Mouse (Mus musculus) midbrain, postnatal 0 days (tissue): ENCODE data around the gene Cyb5r1. TPM values are rescaled to one million over a fixed set of nuclear protein-coding genes. Genes with fewer than 3 reads are reported as not detected.

Source experiments
- ATAC-seq: fragments of 200-750 bp; cut with Nextera tagmentation; 2 replicates; pipeline ENCODE4 v1.8.0; 2017; ENCODE audit warnings: moderate number of reproducible peaks, mild to moderate bottlenecking, moderate TSS enrichment, moderate library complexity; ENCODE audit not compliant: low FRiP score
- DNase-seq: peaks from one replicate; pipeline ENCODE4 v3.0.0-alpha.2; 2015; ENCODE audit warnings: low spot score
- H3K27ac ChIP-seq: fragments of 300-500 bp; sonication (generic); 2 replicates; pipeline ENCODE4 v1.5.1; 2014; ENCODE audit warnings: low read depth, mild to moderate bottlenecking, low read length, mixed read lengths
- H3K27me3 ChIP-seq: fragments of 300-500 bp; sonication (generic); 2 replicates; pipeline ENCODE4 v1.6.1; 2014; ENCODE audit warnings: low read length, control low read depth, mixed read lengths; ENCODE audit not compliant: insufficient read depth
- H3K36me3 ChIP-seq: fragments of 300-500 bp; sonication (generic); 2 replicates; pipeline ENCODE4 v1.6.1; 2014; ENCODE audit warnings: low read length, control low read depth, mixed read lengths; ENCODE audit not compliant: insufficient read depth
- H3K4me1 ChIP-seq: fragments of 300-500 bp; sonication (generic); 2 replicates; pipeline ENCODE4 v1.6.1; 2014; ENCODE audit warnings: mild to moderate bottlenecking, control low read depth, antibody characterized with exemption, low read length, mixed read lengths; ENCODE audit not compliant: insufficient read depth
- H3K4me2 ChIP-seq: fragments of 300-500 bp; sonication (generic); 2 replicates; pipeline ENCODE4 v1.6.1; 2014; ENCODE audit warnings: low read depth, mild to moderate bottlenecking, low read length, mixed read lengths; ENCODE audit not compliant: poor library complexity, severe bottlenecking
- H3K4me3 ChIP-seq: fragments of 300-500 bp; sonication (generic); 2 replicates; pipeline ENCODE4 v1.5.1; 2014; ENCODE audit warnings: low read depth, mild to moderate bottlenecking, low read length, moderate library complexity
- H3K9ac ChIP-seq: fragments of 300-500 bp; sonication (generic); replicated peaks from 2 replicates; pipeline ENCODE4 v1.6.1; 2014; ENCODE audit warnings: mild to moderate bottlenecking, low read length, moderate library complexity, mixed read lengths; ENCODE audit not compliant: poor library complexity, severe bottlenecking
- H3K9me3 ChIP-seq: fragments of 300-500 bp; sonication (generic); 2 replicates; pipeline ENCODE4 v1.6.1; 2016; ENCODE audit warnings: low read length, control low read depth
- CTCF ChIP-seq: IDR thresholded peaks from 2 replicates; pipeline ENCODE4 v1.5.1; 2016; ENCODE audit warnings: antibody characterized with exemption, mild to moderate bottlenecking
- WGBS: fragments of 180-500 bp; shearing (Covaris S2); extraction: QIAGEN DNeasy Blood & Tissue Kit; methylation state at CpG from one replicate; pipeline ENCODE4 v1.1.7; 2014; 5-methylcytosine and 5-hydroxymethylcytosine counted together
- polyA plus RNA-seq: library from polyadenylated mRNA; unstranded; fragments of >200 nt; fragmentation: Nextera tagmentation; extraction: Ambion mirVana; gene quantifications from 2 replicates; pipeline ENCODE4 v1.2.1, GENCODE M21; 2015
- total RNA-seq: library from RNA; depleted of rRNA; stranded (reverse); fragments of >200 nt; gene quantifications from 2 replicates; pipeline ENCODE4 v1.2.3, GENCODE M21; 2014

Gene Cyb5r1
- total and polyA plus RNA-seq, 2 experiments from 2014 or later: 5.3 to 8.3 TPM

DNA sequence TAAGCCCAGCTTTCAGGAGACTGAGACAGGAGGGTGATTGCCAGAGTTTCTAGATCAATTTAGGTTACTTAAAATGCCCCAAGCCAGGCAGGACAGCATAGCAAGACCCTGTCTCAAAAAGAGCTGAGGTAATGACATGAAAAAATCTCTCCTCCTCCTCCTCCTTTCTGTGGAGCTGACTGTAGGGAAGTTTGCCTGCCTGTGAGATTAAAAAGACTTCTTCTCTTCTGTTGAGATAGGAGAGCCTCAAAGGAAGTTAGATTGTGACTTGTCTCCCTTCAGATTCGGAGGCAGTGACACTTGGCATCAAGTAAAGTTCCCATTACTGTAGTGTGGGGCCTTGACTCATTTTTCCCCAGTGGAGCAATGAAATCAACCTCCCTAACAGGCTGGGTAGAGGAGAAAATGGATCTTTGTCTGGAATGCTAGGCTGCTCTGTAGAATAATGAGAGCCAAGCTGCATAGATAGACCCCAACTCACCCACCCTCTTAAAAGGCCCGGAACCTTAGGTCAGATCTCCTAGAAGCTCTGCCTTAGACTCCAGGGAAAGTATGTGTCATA is 13.1 kb downstream of the Cyb5r1 start:
- Histone ChIP-seq H3K27ac (no peak overlapping the region), H3K9ac (no peak overlapping the region), H3K27me3 (no peaks in the 10 kb centered on the region), H3K9me3 (no peaks in the 10 kb centered on the region), H3K4me2 (no peak overlapping the region), H3K4me3 (no peak overlapping the region), H3K4me1 (0 out of 2 replicates have a peak, but pooled peaks cover 7% of the 10 kb centered on the region), H3K36me3 (peaks cover 7% of the 10 kb centered on the region; the same call in 1 of the 2 replicates)
- ATAC-seq: no peak
- 86% methylated on average over 2 of the region's 2 CpGs for WGBS
- no peak for TF ChIP-seq CTCF
- DNase-seq: no peak

DNA sequence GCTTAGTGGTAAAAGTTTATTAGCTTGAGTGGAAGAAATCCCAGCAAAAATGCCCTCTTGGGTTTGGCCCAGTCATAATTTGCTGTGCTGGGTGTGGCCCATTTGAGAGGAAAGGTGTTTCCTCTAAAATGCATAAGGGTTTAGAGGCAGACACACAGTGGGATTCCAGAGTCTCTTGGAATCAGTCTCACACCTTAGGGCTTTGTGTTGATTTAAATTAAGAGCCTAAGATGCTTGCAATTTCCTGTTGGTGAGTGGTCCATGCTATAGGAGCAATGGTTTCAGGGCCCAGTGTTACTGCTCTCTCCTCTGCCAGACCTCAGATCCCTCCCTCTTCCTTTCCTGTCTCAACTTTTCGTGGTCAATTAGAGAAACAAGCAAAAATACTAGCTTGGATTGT is 13.8 kb downstream of the Cyb5r1 start:
- WGBS: 84% methylated on average over 1 of the region's 1 CpGs
- no peak overlapping the region for H3K27ac ChIP-seq
- DNase-seq: no peak

DNA sequence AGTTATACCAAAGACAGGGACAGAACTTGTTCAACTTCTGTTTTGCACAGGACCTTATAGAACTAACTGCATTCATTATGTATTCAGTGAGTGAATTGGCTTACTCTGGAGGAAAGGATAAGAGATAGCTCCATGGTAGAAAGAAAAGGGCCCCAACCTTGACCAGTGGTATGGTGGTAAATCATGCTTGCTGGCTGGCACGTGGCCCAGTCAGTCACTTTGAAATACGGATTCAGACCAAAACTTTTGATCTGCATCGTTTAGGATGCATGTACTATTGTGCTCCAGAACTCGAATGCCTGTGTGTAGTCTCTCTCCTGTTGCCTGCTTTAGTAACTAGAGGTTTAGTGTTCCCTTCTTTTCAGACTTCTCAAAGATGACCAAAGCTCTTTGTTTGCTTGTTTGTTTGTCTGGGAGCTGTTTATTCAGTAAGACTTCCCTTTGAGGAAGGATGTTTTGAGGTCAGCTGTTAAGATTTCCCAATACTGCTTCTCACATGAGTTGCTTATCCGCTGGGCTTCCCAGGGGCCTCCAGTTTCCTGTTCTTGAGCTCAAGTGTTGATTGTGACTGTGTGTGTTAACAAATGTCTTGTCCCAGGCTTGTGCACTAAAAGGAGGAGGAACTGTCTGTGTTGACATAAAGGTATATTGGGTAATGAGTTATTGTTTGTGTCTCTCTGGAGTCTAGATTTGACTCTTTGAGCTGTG is 14.5 kb downstream of the Cyb5r1 start:
- Histone ChIP-seq H3K9ac (no peak overlapping the region), H3K4me3 (no peak overlapping the region), H3K27ac (no peak overlapping the region), H3K4me1 (0 out of 2 replicates have a peak, but pooled peaks cover 7% of the 10 kb centered on the region), H3K27me3 (no peaks in the 10 kb centered on the region), H3K4me2 (no peak overlapping the region), H3K9me3 (no peaks in the 10 kb centered on the region), H3K36me3 (peaks cover 20% of the 10 kb centered on the region)
- 46% methylated on average over 5 of the region's 5 CpGs for WGBS
- TF ChIP-seq CTCF: no peak
- ATAC-seq (no peak), DNase-seq (peak; percentile 5)

More for the DNA sequence above, 13.8 kb downstream of the Cyb5r1 start:
- no peaks in the 10 kb centered on the region for H3K27me3 ChIP-seq
- H3K9me3 ChIP-seq: no peaks in the 10 kb centered on the region
- no peak overlapping the region for H3K4me3 ChIP-seq
- ATAC-seq: no peak
- no peak overlapping the region for H3K9ac ChIP-seq
- H3K4me2 ChIP-seq: no peak overlapping the region
- 0 out of 2 replicates have a peak, but pooled peaks cover 7% of the 10 kb centered on the region for H3K4me1 ChIP-seq
- no peak for TF ChIP-seq CTCF
- H3K36me3 ChIP-seq: peaks cover 13% of the 10 kb centered on the region

DNA sequence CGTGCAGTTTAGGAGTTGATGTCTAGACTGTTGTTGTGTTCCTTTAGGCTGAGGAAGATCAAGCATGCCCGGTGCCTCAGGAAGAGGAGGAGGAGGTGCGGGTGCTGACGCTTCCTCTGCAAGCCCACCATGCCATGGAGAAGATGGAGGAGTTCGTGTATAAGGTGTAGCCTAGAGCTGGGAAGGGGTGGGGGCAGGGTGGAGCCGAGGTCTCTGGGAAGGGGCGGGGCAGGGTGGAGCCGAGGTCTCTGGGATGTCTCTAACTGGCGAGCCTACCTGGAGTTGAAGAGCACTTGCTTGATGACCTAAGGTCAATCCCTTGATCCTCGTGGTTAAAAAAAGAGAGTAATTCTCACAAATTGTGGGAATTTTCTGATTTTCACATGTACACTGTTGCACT is 18.6 kb downstream of the Cyb5r1 start:
- Histone ChIP-seq H3K27me3 (no peaks in the 10 kb centered on the region), H3K27ac (no peak overlapping the region), H3K9me3 (no peaks in the 10 kb centered on the region), H3K4me2 (no peak overlapping the region), H3K36me3 (peaks cover 54% of the 10 kb centered on the region), H3K4me3 (no peak overlapping the region), H3K4me1 (0 out of 2 replicates have a peak, but pooled peaks cover 3% of the 10 kb centered on the region), H3K9ac (no peak overlapping the region)
- TF ChIP-seq CTCF: no peak
- DNase-seq (no peak), ATAC-seq (no peak)
- 78% methylated on average over 10 of the region's 10 CpGs for WGBS

DNA sequence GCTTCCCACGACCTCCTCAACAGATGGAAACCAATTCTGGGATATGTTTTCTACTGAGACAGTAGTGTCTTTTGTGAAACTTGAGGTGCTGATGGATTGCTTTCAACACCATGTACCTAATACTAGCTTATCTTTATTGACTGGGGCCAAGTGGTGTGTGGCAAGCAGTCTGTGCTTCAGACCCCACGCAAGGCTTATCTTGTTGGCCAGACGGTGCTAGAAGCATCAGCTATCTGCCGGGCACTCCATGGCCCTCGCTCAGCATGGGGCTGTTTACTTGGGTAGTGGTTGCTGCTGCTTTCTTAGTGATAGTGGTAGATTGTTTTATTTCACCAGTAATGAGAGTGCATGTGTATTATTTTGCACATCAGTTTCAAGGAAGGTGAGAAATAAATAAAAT is 20.9 kb downstream of the Cyb5r1 start:
- no peak overlapping the region for H3K4me2 ChIP-seq
- DNase-seq (no peak), ATAC-seq (no peak)
- 90% methylated on average over 5 of the region's 5 CpGs for WGBS
- H3K4me3 ChIP-seq: no peak overlapping the region
- H3K4me1 ChIP-seq: no peaks in the 10 kb centered on the region
- TF ChIP-seq CTCF: no peak
- no peaks in the 10 kb centered on the region for H3K27me3 ChIP-seq
- H3K9ac ChIP-seq: no peak overlapping the region
- no peak overlapping the region for H3K27ac ChIP-seq
- peaks cover 70% of the 10 kb centered on the region for H3K36me3 ChIP-seq
- no peaks in the 10 kb centered on the region for H3K9me3 ChIP-seq

DNA sequence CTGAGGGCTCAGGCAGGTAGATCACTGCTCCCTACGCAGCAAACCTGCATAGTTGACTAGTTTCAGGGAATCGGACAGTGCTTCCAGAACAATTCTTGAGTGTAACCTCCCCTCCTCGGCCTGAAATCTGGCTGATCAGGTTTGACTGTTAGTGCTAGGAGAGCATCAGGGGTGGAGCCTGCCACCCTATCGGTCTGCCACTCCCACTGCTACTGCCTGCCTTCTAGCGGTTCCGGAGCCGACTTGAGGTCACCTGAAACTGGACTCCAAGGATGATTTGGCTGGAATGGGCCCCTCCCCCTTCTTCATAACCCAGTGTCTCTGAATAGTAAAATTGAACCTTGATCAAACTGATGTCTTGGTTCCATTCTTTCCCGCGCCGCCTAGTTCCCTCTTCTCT is 27.6 kb downstream of the Cyb5r1 start:
- ATAC-seq: no peak
- no peaks in the 10 kb centered on the region for H3K9me3 ChIP-seq
- peaks cover 37% of the 10 kb centered on the region for H3K36me3 ChIP-seq
- H3K9ac ChIP-seq: no peak overlapping the region
- WGBS: 93% methylated on average over 10 of the region's 10 CpGs
- no peak overlapping the region for H3K4me3 ChIP-seq
- H3K27ac ChIP-seq: no peak overlapping the region
- no peaks in the 10 kb centered on the region for H3K4me1 ChIP-seq
- no peak overlapping the region for H3K4me2 ChIP-seq
- no peak for TF ChIP-seq CTCF
- no peaks in the 10 kb centered on the region for H3K27me3 ChIP-seq
- no peak for DNase-seq
